26 mouse cellular contexts compared by ENCODE assay signal in the genomic region with DNA sequence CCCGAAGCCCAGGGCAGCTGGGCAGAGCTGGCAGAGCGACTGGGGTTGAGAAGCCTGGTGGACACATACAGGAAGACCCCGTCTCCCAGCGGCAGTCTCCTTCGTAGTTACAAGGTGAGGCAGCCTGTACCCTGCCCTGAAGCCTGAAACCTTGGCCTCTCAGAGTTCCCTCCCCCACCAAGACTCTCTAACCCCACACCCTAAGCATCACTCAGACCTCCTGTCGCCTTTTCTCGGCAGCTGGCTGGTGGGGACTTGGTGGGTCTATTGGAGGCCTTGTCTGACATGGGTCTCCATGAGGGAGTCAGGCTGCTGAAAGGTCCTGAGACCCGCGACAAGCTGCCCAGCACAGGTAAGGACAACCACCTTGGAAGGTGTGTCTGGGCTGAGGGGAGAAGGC. TPM values are rescaled to one million over a fixed set of nuclear protein-coding genes. Genes with fewer than 3 reads are reported as not detected.
DNase-seq lines count a peak whose midpoint lies in the region; TF ChIP-seq lines count a peak whose summit lies in the region.
"Had no signal": no experiment of that assay in that cellular context is flagged by ENCODE, and none has a peak within 500 bp of the region (broad histone marks: within the 10 kb centered on the region; RNA-seq: fewer than 3 reads in every experiment).

No protein-coding gene starts in this region.

- no peak overlapping the region for H3K27ac ChIP-seq in thymus, adult 2 months (ENCODE audit: control insufficient read depth, insufficient read depth, low read length)
- H3K27ac ChIP-seq: embryonic facial prominence, embryonic 13.5 days; forebrain, embryonic 13.5 days; gastrocnemius, adult 2 months; hindbrain, embryonic 12.5 days; kidney, embryonic 15.5 days; limb, embryonic 13.5 days; liver, embryonic 14.5 days; midbrain, embryonic 13.5 days had no signal

- no peak overlapping the region for H3K4me3 ChIP-seq in thymus, adult 2 months (ENCODE audit: control insufficient read depth, insufficient read depth, low read length)
- H3K4me3 ChIP-seq: embryonic facial prominence, embryonic 13.5 days; erythroblast, embryonic 14.5 days; forebrain, embryonic 13.5 days; gastrocnemius, adult 2 months; heart, embryonic 12.5 days; hindbrain, embryonic 12.5 days; kidney, embryonic 15.5 days; limb, embryonic 13.5 days; megakaryocyte, embryonic 14.5 days; midbrain, embryonic 13.5 days had no signal

- 98% methylated on average over 9 of the region's 9 CpGs for WGBS in thymus, adult 2 months

- TF ChIP-seq POLR2A in thymus, adult 2 months (IDR thresholded peaks at IDR 0.05; ENCODE audit: control insufficient read depth, extremely low read depth, insufficient read depth, low read length, poor library complexity): no peak

- no peak for TF ChIP-seq CTCF in thymus, adult 2 months (IDR thresholded peaks at IDR 0.05; ENCODE audit: borderline replicate concordance, control insufficient read depth, extremely low read depth, insufficient read depth, low read length, poor library complexity)

- H3K36me3 ChIP-seq in thymus, adult 2 months (ENCODE audit: control insufficient read depth, insufficient read depth, low read length): peaks cover 17% of the 10 kb centered on the region; the same call in 1 of the 2 replicates

- H3K27me3 ChIP-seq in thymus, adult 2 months (ENCODE audit: control insufficient read depth, insufficient read depth, low read length): peaks cover 2% of the 10 kb centered on the region; the same call in 1 of the 2 replicates

- peaks cover 6% of the 10 kb centered on the region for H3K4me1 ChIP-seq in thymus, adult 2 months (replicated peaks; ENCODE audit: control insufficient read depth, insufficient read depth, low read length)

- DNase-seq in cerebellum, adult 9-10 months: peak; percentile 35
- DNase-seq in cerebellum, postnatal 14 days: no peak
- DNase-seq in layer of hippocampus, adult 11-12 months (ENCODE audit: low spot score): peak; percentile 7
- DNase-seq in layer of hippocampus, postnatal 36 days: no peak
- peak; percentile 0 for DNase-seq in thymus, adult 2 months
- no peak for DNase-seq in thymus, postnatal 4 days
- DNase-seq in naive thymus-derived CD4-positive, alpha-beta T cell, adult 2 months (ENCODE audit: low read depth): peak; percentile 14
- DNase-seq in lung, postnatal 4 days: no peak
- DNase-seq: adrenal gland, postnatal 14 days; gastrocnemius, adult 2 months; kidney, adult 11 months; lung, embryonic 14.5 days; retina, postnatal 1 day; right cerebral cortex, postnatal 4 days; thymus, adult 18-20 months had no signal

RNA-seq across cellular contexts. Expression of gene Nfkb2, which starts 7.2 kb away (rescaled TPM):
- 1 to 10 TPM; 1.9 to 3.2 TPM for total RNA-seq in layer of hippocampus, postnatal 36 days (2021)
- 107 and 122 TPM in 2 replicates for polyA plus RNA-seq in thymus, adult 2 months (2012; rRNA removed)

RNA-seq across cellular contexts. Expression of gene Psd, which starts 15.6 kb away (rescaled TPM):
- 100 to 1,000 TPM; 731 to 733 TPM for total RNA-seq in layer of hippocampus, postnatal 36 days (2021)
- polyA plus RNA-seq in thymus, adult 2 months (2012; rRNA removed): 1.5 and 1.6 TPM in 2 replicates
- total RNA-seq: granulocyte monocyte progenitor cell, adult 5-6 weeks had no signal

RNA-seq across cellular contexts. Expression of gene Fbxl15, which starts 16.6 kb away (rescaled TPM):
- 10 to 100 TPM; 28.3 to 33.6 TPM for total RNA-seq in layer of hippocampus, postnatal 36 days (2021)
- polyA plus RNA-seq in thymus, adult 2 months (2012; rRNA removed): 13.5 and 15.2 TPM in 2 replicates

RNA-seq across cellular contexts. Expression of gene Cuedc2, which starts 27.2 kb away (rescaled TPM):
- total RNA-seq in layer of hippocampus, postnatal 36 days (2021): 100 to 1,000 TPM; 164 to 167 TPM
- 85.4 and 105 TPM in 2 replicates for polyA plus RNA-seq in thymus, adult 2 months (2012; rRNA removed)

RNA-seq across cellular contexts. Expression of gene Mfsd13a, which starts 29.6 kb away (rescaled TPM):
- total RNA-seq in layer of hippocampus, postnatal 36 days (2021): 10 to 100 TPM; 28.2 to 30.3 TPM
- 16.8 and 20.6 TPM in 2 replicates for polyA plus RNA-seq in thymus, adult 2 months (2012; rRNA removed)

Comparison
In these comparisons a context has a peak if more than half of its experiments do, and no peak if none do; other contexts are left out.
1. DNase-seq: peak in cerebellum, adult 9-10 months (single experiment), layer of hippocampus, adult 11-12 months (single experiment), thymus, adult 2 months (single experiment) and naive thymus-derived CD4-positive, alpha-beta T cell, adult 2 months (single experiment); none in cerebellum, postnatal 14 days (0 of 2), layer of hippocampus, postnatal 36 days (0 of 2), thymus, postnatal 4 days (single experiment) and lung, postnatal 4 days (0 of 2).